Mouse (Mus musculus): ENCODE measurements around the gene Olfr164. TPM values are rescaled to one million over a fixed set of nuclear protein-coding genes. Genes with fewer than 3 reads are reported as not detected.

The Olfr164 gene
- polyA plus RNA-seq (2012; rRNA removed): not detected in 2 replicates

DNA sequence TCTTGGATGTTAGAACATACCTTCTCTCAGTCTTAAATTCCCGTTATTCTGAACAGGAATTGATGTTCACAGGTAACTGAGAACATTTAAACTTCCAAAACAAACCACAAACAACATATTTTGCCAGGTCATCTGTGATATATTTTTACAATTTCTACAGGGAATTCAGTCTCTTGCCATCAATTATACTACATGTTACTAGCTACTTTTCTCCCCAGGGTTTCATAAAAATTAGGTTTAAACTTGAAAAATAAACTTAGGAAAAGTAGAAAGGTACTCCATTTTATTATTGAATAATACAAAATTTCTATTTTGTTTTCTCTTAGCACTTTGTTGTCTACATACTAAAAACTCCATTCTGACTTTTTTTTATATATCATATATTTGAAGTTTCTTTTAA lies at the start of gene Olfr164:
Olfr164 (minus strand) TSS at position 101 of the 400 bp plus-strand sequence.
- no peak for DNase-seq (ENCODE audit: low spot score)

DNA sequence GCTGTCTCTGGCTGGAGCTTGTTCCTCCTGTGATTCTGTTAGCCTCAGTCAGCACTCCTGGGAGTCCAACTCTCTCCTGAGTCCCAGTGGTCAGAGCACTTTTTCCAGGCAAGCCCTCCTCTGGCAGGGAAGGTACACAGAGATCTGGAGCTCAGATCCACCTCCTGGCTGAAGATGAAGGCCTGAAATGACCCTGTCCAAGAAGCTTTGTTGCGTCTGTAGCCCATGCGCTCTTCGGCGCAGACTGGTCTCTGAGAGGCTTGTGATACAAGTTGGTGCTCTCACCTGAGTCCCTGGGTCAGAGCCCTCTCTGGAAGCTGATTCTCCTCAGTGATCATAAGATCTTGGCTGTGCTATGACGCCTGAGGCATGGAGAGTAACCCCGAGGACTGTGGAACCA lies 35.2 kb upstream of the Olfr164 start:
- no peak for DNase-seq (ENCODE audit: low spot score)

DNA sequence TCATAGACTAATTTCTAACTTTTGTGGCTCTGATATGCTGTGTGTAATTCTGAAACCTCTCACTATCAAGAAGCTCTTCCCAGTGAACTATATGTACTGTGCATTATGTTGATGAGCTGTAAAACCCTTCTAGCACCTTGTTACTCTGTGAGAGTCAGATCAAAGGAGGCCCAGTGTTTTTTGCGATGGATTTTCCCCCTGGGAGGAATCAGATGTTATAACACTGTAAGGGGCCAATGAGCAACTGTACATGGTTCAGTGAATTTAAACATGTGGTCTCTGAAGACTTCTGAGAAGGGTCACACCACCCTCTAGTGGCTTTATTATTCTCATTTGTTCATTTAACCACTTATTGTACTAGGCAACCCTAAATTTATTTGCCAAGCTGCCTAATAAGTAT lies 50.6 kb downstream of the Olfr164 start:
- DNase-seq (ENCODE audit: low spot score): no peak

DNA sequence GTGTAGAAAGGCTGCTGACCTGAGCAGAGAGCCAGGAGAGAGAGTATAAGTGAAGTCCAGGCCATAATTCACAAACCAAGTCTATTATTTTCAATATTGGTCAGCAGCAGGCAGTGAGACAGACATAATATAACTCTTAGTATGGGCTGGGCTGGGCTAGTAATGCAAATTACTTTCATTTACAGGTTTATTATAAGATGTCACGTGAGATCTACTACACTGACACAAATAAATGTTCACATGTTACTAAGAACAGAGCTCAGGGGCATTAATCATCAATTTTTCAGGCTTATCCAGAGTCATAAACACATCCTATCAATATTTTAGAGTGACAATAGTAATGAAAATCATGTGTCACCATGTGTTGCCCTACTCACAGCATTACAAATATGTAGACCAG lies 53.1 kb downstream of the Olfr164 start:
- no peak for DNase-seq (ENCODE audit: low spot score)

DNA sequence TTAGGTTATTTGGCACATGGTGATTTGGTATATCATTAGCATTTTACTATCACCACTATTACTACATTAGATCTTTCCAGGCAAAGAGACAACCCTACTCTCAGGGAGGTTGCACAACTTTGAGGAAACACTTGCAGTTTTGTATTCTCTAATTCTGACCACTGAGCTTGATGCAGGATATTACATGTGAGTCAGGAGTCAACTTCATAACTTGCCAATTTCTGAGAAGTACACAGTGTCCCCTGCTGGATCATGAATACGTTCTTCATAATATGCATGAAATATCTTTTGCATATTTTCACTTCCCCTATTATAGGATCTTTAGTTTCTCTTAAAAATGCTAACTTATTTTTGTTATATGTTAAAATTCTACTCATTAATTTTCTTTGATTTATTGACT lies 68.0 kb downstream of the Olfr164 start:
- no peak for DNase-seq (ENCODE audit: low spot score)

DNA sequence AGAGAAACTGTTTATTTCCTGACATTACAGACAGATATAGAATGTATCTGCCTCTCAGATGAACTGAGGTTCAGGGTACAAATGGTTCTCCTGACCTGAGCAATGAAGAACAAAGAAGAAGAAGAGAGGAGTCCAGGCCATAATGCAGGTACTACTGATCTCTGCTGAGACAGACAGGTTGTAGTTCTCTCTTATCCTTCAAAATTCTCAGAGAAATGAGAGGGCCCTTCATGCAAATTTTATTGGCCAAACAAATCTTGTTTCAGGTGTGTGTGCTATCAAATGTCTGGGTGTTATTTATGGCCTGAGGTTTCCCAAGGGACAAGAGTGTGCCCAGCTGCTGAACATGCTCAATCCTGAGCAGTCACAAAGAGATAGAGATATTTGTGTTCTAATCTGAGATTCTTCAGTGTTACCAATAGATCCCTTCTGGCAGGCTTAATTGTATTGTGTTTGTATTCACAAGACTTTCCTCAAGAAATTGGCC lies 72.3 kb downstream of the Olfr164 start:
- no peak for DNase-seq (ENCODE audit: low spot score)

DNA sequence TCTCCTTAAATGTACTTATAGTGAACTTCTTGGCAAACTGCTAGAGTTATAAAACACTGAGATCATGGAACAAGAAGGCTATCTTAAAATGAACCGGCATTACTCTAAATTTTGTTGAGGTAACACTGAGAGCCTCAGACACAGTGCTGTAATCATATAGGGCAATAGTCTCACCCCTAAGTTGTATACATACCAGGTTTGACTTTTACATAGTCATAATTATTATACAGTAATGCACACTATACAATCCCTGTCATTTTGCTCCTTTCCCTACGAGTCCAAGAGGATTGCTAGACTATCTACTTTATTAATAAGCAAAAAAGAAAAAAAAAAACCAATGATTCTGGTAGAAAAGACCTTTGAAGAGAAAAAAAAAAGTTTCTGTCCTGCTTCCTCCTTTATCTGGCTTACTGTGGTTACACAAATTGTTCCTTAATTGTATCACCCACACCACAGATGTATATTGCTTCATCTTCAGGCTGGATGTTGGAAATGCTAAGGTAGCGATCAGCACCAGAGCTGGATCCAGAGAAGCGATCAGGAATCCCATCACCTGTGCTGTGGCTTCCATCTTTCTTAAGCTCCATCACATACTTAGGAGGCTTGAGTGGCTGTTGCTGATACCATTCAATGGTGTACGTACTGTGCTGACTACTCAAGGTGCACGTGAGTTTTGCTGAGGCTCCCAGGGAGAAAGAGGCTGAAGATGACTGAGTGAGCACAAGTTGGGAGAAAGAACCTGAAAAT lies 72.9 kb downstream of the Olfr164 start:
- no peak for DNase-seq (ENCODE audit: low spot score)

DNA sequence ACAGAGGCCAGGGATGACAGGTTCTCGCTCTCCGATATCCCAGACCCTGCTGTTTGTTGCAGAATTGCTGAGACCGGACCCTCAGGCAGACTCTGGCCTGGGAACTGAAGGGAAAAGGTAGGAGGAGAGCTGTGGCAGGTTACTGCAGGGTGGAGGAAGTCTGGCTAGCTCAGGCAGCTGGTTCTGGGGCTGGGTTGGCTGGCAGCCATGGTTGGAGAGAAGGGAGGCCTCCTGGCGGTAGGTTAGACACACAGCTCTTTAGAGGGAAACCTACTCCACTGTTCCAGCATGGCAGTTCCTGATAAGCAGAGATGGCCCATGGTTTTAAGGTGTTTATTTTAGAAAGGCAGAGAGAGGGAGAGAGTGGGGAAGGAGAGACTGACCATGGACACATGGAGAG lies 77.1 kb downstream of the Olfr164 start:
- DNase-seq (ENCODE audit: low spot score): no peak

Other genes with a start within 250 kb of the Olfr164 start
- gene Olfr165, start 109.1 kb upstream of the Olfr164 start, polyA plus RNA-seq (2012; rRNA removed): not detected in 2 replicates
- gene Olfr166, start 169.6 kb upstream of the Olfr164 start, polyA plus RNA-seq (2012; rRNA removed): not detected in 2 replicates
- not detected in 2 replicates for gene Olfr167, start 208.2 kb upstream of the Olfr164 start, polyA plus RNA-seq (2012; rRNA removed)
- not detected in 2 replicates for gene Olfr168, start 221.5 kb upstream of the Olfr164 start, polyA plus RNA-seq (2012; rRNA removed)